Mouse (Mus musculus): ENCODE results near the gene Mcu. TPM values are rescaled to one million over a fixed set of nuclear protein-coding genes. Genes with fewer than 3 reads are reported as not detected.

Gene Mcu
- polyA plus RNA-seq, 1 experiment = 16.7 TPM

GRCm38 (mm10) chr10:59510713-59511426, 105.6 kb downstream of the Mcu start:
- H3K27ac ChIP-seq (ENCODE audit: control insufficient read depth, insufficient read depth, low read depth, low read length) = no peak overlapping the region
- TF ChIP-seq CTCF (IDR thresholded peaks at IDR 0.05; ENCODE audit: control insufficient read depth, insufficient read depth, insufficient replicate concordance, low read depth, low read length) (no peak), POLR2A (IDR thresholded peaks at IDR 0.05; ENCODE audit: control insufficient read depth, low read depth, low read length) (no peak)
- no peak overlapping the region for H3K4me3 ChIP-seq (ENCODE audit: control insufficient read depth, low read depth, low read length)
- H3K27me3 ChIP-seq (ENCODE audit: control insufficient read depth, insufficient read depth, low read length) = no peaks in the 10 kb centered on the region
- H3K4me1 ChIP-seq (ENCODE audit: control insufficient read depth, insufficient read depth, low read length) = no peaks in the 10 kb centered on the region
- H3K36me3 ChIP-seq (ENCODE audit: control insufficient read depth, insufficient read depth, low read length) = no peaks in the 10 kb centered on the region

- Histone ChIP-seq H3K4me1 (ENCODE audit: control insufficient read depth, insufficient read depth, low read length) (no peaks in the 10 kb centered on the region), H3K27me3 (ENCODE audit: control insufficient read depth, insufficient read depth, low read length) (no peaks in the 10 kb centered on the region), H3K36me3 (ENCODE audit: control insufficient read depth, insufficient read depth, low read length) (no peaks in the 10 kb centered on the region), H3K27ac (ENCODE audit: control insufficient read depth, insufficient read depth, low read depth, low read length) (no peak overlapping the region), H3K4me3 (ENCODE audit: control insufficient read depth, low read depth, low read length) (no peak overlapping the region)
- TF ChIP-seq CTCF (IDR thresholded peaks at IDR 0.05; ENCODE audit: control insufficient read depth, insufficient read depth, insufficient replicate concordance, low read depth, low read length) (no peak), POLR2A (IDR thresholded peaks at IDR 0.05; ENCODE audit: control insufficient read depth, low read depth, low read length) (no peak)
These were observed 107.3 kb downstream of the Mcu start for GRCm38 (mm10) chr10:59509197-59509596.

GRCm38 (mm10) chr10:59506711-59507110, 109.8 kb downstream of the Mcu start:
- no peak overlapping the region for H3K27ac ChIP-seq (ENCODE audit: control insufficient read depth, insufficient read depth, low read depth, low read length)
- H3K36me3 ChIP-seq (ENCODE audit: control insufficient read depth, insufficient read depth, low read length) = no peaks in the 10 kb centered on the region
- no peak for TF ChIP-seq CTCF (IDR thresholded peaks at IDR 0.05; ENCODE audit: control insufficient read depth, insufficient read depth, insufficient replicate concordance, low read depth, low read length)
- TF ChIP-seq POLR2A (IDR thresholded peaks at IDR 0.05; ENCODE audit: control insufficient read depth, low read depth, low read length) = no peak
- H3K27me3 ChIP-seq (ENCODE audit: control insufficient read depth, insufficient read depth, low read length) = no peaks in the 10 kb centered on the region
- no peak overlapping the region for H3K4me3 ChIP-seq (ENCODE audit: control insufficient read depth, low read depth, low read length)
- peaks cover 9% of the 10 kb centered on the region for H3K4me1 ChIP-seq (ENCODE audit: control insufficient read depth, insufficient read depth, low read length)

GRCm38 (mm10) chr10:59504291-59504690, 112.2 kb downstream of the Mcu start:
- no peak overlapping the region for H3K4me3 ChIP-seq (ENCODE audit: control insufficient read depth, low read depth, low read length)
- H3K27ac ChIP-seq (ENCODE audit: control insufficient read depth, insufficient read depth, low read depth, low read length) = no peak overlapping the region
- H3K36me3 ChIP-seq (ENCODE audit: control insufficient read depth, insufficient read depth, low read length) = no peaks in the 10 kb centered on the region
- TF ChIP-seq POLR2A (IDR thresholded peaks at IDR 0.05; ENCODE audit: control insufficient read depth, low read depth, low read length) (no peak), CTCF (IDR thresholded peaks at IDR 0.05; ENCODE audit: control insufficient read depth, insufficient read depth, insufficient replicate concordance, low read depth, low read length) (no peak)
- peaks cover 9% of the 10 kb centered on the region for H3K4me1 ChIP-seq (ENCODE audit: control insufficient read depth, insufficient read depth, low read length)
- H3K27me3 ChIP-seq (ENCODE audit: control insufficient read depth, insufficient read depth, low read length) = no peaks in the 10 kb centered on the region

GRCm38 (mm10) chr10:59503433-59504210, 112.9 kb downstream of the Mcu start:
- Histone ChIP-seq H3K27ac (ENCODE audit: control insufficient read depth, insufficient read depth, low read depth, low read length) (no peak overlapping the region), H3K4me3 (ENCODE audit: control insufficient read depth, low read depth, low read length) (peak overlapping the region; percentile 12), H3K36me3 (ENCODE audit: control insufficient read depth, insufficient read depth, low read length) (no peaks in the 10 kb centered on the region), H3K27me3 (ENCODE audit: control insufficient read depth, insufficient read depth, low read length) (no peaks in the 10 kb centered on the region), H3K4me1 (ENCODE audit: control insufficient read depth, insufficient read depth, low read length) (peaks cover 9% of the 10 kb centered on the region)
- no peak for TF ChIP-seq CTCF (IDR thresholded peaks at IDR 0.05; ENCODE audit: control insufficient read depth, insufficient read depth, insufficient replicate concordance, low read depth, low read length)
- no peak for TF ChIP-seq POLR2A (IDR thresholded peaks at IDR 0.05; ENCODE audit: control insufficient read depth, low read depth, low read length)

- Histone ChIP-seq H3K36me3 (ENCODE audit: control insufficient read depth, insufficient read depth, low read length) (no peaks in the 10 kb centered on the region), H3K27ac (ENCODE audit: control insufficient read depth, insufficient read depth, low read depth, low read length) (no peak overlapping the region), H3K4me1 (ENCODE audit: control insufficient read depth, insufficient read depth, low read length) (peaks cover 9% of the 10 kb centered on the region), H3K27me3 (ENCODE audit: control insufficient read depth, insufficient read depth, low read length) (no peaks in the 10 kb centered on the region), H3K4me3 (ENCODE audit: control insufficient read depth, low read depth, low read length) (no peak overlapping the region)
- TF ChIP-seq POLR2A (IDR thresholded peaks at IDR 0.05; ENCODE audit: control insufficient read depth, low read depth, low read length) (no peak), CTCF (IDR thresholded peaks at IDR 0.05; ENCODE audit: control insufficient read depth, insufficient read depth, insufficient replicate concordance, low read depth, low read length) (no peak)
These were observed 114.1 kb downstream of the Mcu start for GRCm38 (mm10) chr10:59502381-59502780.

GRCm38 (mm10) chr10:59501761-59502160, 114.7 kb downstream of the Mcu start:
- Histone ChIP-seq H3K36me3 (ENCODE audit: control insufficient read depth, insufficient read depth, low read length) (no peaks in the 10 kb centered on the region), H3K27me3 (ENCODE audit: control insufficient read depth, insufficient read depth, low read length) (no peaks in the 10 kb centered on the region), H3K27ac (ENCODE audit: control insufficient read depth, insufficient read depth, low read depth, low read length) (peak overlapping the region; percentile 9; the same call in 1 of the 2 replicates), H3K4me1 (ENCODE audit: control insufficient read depth, insufficient read depth, low read length) (peaks cover 9% of the 10 kb centered on the region), H3K4me3 (ENCODE audit: control insufficient read depth, low read depth, low read length) (no peak overlapping the region)
- no peak for TF ChIP-seq CTCF (IDR thresholded peaks at IDR 0.05; ENCODE audit: control insufficient read depth, insufficient read depth, insufficient replicate concordance, low read depth, low read length)
- TF ChIP-seq POLR2A (IDR thresholded peaks at IDR 0.05; ENCODE audit: control insufficient read depth, low read depth, low read length) = no peak

All from testis, adult 2 months (tissue).